Mouse (Mus musculus) bone marrow macrophage, adult 2 months (primary cell): Measurements from ENCODE around the gene Senp1. TPM values are rescaled to one million over a fixed set of nuclear protein-coding genes. Genes with fewer than 3 reads are reported as not detected.

Experiments
- H3K27ac ChIP-seq: 2 replicates; pipeline ENCODE4 v1.5.1; 2012; ENCODE audit warnings: low read depth, low read length; ENCODE audit not compliant: insufficient read depth
- H3K4me1 ChIP-seq: 2 replicates; pipeline ENCODE4 v1.6.1; 2012; ENCODE audit warnings: low read length; ENCODE audit not compliant: control insufficient read depth, insufficient read depth
- H3K4me3 ChIP-seq: 2 replicates; pipeline ENCODE4 v1.5.1; 2012; ENCODE audit warnings: mild to moderate bottlenecking, low read length, moderate library complexity; ENCODE audit not compliant: insufficient read depth
- CTCF ChIP-seq: IDR thresholded peaks from 2 replicates; pipeline ENCODE4 v1.5.1; 2012; ENCODE audit warnings: low read depth, mild to moderate bottlenecking, low read length, moderate library complexity
- POLR2A ChIP-seq: IDR thresholded peaks from 2 replicates; pipeline ENCODE4 v1.6.1; 2012; ENCODE audit warnings: mild to moderate bottlenecking, low read depth, low read length, borderline replicate concordance
- polyA plus RNA-seq: library from polyadenylated mRNA; stranded (reverse); fragments of >200 nt; gene quantifications from 2 replicates; pipeline ENCODE4 v1.2.4, GENCODE M21; 2012; ENCODE audit not compliant: missing spikeins, insufficient read depth, insufficient read length

Senp1 gene
- polyA plus RNA-seq, 1 experiment, result 18.7 TPM

- Histone ChIP-seq H3K27ac (no peak overlapping the region), H3K4me1 (no peaks in the 10 kb centered on the region), H3K4me3 (no peak overlapping the region)
- no peak for TF ChIP-seq CTCF
- no peak for TF ChIP-seq POLR2A
Observed at GRCm38 (mm10) chr15:98002991-98003821, 90.3 kb downstream of the Senp1 start.

DNA sequence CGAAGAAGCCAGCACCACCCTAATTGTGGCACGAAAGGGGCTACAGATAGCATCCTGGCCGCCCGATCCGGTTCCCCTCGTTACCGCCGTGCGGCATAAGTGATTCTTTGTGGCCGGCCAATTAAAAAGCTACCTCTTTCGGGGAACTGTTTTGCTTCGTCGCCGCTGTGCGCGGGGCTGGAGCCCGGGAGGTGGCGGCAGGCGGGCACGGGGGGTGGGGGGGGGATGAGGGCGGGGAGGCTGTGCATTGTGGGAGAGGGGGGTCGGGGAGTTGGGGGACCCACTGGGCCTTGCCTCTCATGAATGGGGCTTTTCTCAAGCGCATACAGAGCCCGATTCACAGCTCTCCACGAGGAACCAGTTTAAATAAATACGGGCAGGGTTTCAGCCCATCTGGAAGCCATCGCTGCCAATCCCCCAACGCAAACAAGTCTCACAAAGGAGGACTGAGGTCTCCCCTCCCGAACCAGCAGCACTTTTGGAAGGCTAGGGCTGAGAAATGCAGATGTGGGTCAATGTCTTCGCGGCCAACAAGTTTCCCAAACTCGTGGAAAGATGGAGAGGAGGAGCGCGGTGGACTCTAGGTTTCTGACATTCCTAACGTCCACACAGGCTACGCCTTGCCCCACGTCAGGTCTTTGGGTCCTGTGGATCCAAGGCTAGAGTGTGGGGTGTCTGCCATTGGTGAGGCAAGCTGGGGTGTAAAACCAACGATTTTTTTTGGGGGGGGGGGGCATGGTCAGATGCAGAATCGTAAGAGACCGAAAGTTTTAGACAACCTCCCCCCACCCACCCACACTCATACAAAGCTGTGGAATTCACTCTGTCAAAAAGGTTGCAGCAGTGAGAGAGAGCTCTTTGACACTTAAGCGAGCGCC is 91.2 kb downstream of the Senp1 start:
- Histone ChIP-seq H3K4me1 (no peaks in the 10 kb centered on the region), H3K4me3 (no peak overlapping the region), H3K27ac (no peak overlapping the region)
- TF ChIP-seq CTCF (no peak), POLR2A (no peak)

- TF ChIP-seq CTCF, result no peak
- TF ChIP-seq POLR2A, result no peak
- Histone ChIP-seq H3K4me3 (no peak overlapping the region), H3K27ac (no peak overlapping the region), H3K4me1 (no peaks in the 10 kb centered on the region)
Observed at GRCm38 (mm10) chr15:98001321-98002112, 92.0 kb downstream of the Senp1 start.

- no peak for TF ChIP-seq CTCF
- TF ChIP-seq POLR2A, result no peak
- H3K4me1 ChIP-seq, result no peaks in the 10 kb centered on the region
- H3K27ac ChIP-seq, result no peak overlapping the region
- H3K4me3 ChIP-seq, result no peak overlapping the region
Observed at GRCm38 (mm10) chr15:97999991-98000390, 93.6 kb downstream of the Senp1 start.

DNA sequence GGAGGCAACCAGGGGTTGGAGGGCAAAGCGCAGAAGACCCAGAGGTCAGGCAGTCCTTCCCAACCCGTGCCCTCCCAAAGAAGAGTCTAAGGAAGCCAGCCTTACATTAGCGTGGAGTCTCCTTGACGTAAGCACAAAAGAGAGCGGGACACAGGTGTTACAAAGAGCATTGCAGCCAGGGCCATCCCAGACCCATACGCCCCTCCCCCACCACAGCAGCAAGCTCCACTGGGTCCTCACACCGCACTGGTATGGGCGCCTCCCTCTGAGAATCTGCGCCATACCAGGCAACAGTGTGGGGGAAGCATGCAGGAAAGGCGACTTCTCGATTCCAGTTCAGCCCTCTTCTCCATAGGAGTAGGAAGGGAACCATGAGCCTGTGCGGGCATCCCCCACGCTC is 94.0 kb downstream of the Senp1 start:
- no peak for TF ChIP-seq CTCF
- no peak for TF ChIP-seq POLR2A
- Histone ChIP-seq H3K4me3 (no peak overlapping the region), H3K4me1 (no peaks in the 10 kb centered on the region)

GRCm38 (mm10) chr15:97996716-97997256 is 96.8 kb downstream of the Senp1 start:
- no peak overlapping the region for H3K4me3 ChIP-seq
- H3K27ac ChIP-seq, result no peak overlapping the region
- TF ChIP-seq POLR2A, result no peak
- H3K4me1 ChIP-seq, result no peaks in the 10 kb centered on the region

More for the DNA sequence above, 94.0 kb downstream of the Senp1 start:
- H3K27ac ChIP-seq, result no peak overlapping the region

DNA sequence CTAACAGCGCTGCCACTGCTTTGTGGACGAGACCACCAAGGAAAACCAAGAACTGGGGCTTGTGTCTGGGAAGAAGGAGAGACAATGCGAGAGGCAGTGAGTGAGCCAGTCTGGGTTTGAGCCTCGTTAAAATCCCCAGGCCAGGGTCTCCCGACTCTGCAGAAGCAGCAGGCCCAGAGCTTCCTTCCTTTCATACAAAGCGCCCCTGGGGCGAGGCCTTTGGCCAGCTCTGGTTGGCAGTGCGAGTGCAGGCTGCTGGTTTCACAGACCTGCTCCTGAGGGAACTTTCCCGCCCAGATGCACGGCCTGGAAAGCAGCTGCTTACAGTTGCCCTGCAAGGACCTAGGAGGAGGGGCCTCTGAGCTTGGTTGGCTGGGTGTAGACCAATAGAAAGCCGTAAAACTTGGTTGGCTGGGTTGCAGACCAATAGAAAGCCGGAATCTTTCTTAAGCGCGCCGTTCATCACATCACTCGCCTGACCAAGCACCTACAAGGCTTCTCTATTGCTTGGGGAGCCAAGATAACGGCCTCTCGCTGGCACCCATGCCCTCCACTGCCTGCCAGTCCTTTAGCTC is 100.7 kb downstream of the Senp1 start:
- Histone ChIP-seq H3K4me3 (no peak overlapping the region), H3K27ac (no peak overlapping the region), H3K4me1 (no peaks in the 10 kb centered on the region)
- no peak for TF ChIP-seq CTCF
- TF ChIP-seq POLR2A, result no peak

DNA sequence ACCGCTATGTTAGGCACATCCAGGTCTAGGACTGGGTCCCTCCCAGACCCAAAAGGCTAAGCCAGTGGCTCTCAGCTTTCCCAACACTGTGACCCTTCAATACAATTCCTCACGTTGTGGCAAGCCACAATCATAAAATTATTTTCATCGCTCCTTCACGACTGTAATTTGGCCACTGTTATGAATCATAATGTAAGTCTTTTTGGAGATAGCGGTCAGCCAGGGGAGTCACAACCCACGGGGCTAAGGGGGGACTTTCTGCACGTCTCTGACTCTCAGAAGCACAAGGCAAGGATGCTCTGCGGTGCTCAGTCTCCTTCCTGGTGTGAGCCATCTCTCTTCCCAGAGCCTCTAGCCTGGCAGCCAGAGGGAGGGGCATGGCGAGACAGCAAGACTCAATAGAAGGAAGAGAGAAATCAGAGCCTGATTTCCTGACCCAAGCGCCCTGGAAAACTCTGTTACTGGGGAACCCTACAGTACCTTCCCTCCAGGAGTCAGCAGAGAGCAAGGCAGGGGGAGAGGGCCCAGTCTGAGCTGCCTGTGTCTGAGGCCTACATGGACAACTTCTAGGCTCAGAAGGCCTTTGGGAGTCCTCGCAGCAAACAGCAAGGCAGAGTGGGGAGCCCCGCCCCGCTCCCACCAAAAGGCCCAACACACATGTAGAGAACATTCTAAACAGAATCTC is 101.4 kb downstream of the Senp1 start:
- TF ChIP-seq POLR2A (no peak), CTCF (no peak)
- H3K4me3 ChIP-seq, result no peak overlapping the region
- H3K27ac ChIP-seq, result no peak overlapping the region
- H3K4me1 ChIP-seq, result no peaks in the 10 kb centered on the region
